Mouse (Mus musculus) heart, postnatal 4 days (tissue): ENCODE measurements at regions not wholly inside any gene's neighbourhood (a gene's known extent, or its start where the extent isn't known, plus 50 kb on each side); places are given as distances from the start of the nearest gene placed in this dataset.
"Not testable (repeated sequence)": the region's sequence is repeated elsewhere in the genome, so short reads cannot be mapped to it uniquely, and the experiment has no call there.

ENCODE experiments used
- DNase-seq: peaks from one replicate; pipeline ENCODE4 v3.0.0; 2021

GRCm38 (mm10) chr3:82290373-82290772 lies 67.5 kb upstream of the Map9 start:
- no peak for DNase-seq

DNA sequence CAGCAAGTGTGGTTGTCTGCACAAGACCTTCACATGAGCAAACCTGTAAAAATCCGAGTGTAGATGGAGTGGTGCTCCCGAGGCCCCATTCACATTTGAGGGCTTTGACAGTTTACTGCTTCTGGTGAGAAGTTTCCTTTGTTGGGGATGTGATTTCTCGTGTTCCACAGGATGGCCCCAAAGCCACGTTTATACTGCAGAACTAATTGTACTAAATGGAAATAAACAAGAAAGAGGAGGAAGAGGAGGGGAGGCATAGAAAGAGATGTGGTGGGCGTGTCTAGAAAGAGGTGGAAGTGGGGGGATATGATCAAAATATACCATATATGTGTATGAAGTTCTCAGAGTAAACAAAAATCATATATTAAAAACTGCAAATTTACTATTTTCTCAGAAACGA lies 68.8 kb upstream of the Map9 start:
- DNase-seq = no peak

DNA sequence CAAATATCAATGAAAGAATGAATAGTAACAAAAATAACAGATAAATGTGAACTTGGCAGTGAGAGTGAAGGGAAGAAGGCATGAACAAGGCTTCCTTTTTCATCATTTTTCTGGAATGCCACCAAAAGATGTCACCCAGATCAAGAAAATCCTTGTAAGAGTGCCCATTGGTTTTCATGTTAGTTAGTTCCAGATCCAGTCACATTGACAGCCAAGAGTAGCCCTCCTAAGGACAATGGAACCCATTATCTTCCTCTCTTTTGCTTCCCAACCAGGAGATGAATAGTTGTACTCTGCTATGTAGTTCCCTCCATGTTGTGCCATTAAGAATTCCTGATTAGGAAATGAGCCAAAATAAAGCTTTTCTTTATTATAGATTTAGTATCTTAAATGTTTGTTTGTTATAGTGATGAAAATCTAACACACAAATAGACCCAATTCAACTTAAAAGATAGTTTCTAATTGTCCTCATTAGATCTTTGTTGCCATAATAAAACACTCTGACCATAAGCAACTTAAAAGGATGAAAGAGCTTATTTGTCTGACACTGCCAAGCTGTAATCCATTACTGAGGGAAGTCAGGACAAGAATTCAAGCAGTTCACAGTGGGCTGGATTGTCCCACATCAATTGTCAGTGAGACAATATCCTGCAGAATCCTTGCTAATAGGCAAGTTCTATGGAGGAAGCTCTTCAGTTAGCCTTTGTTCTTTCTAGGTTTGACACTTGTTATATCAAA lies 80.7 kb upstream of the Map9 start:
- no peak for DNase-seq

DNA sequence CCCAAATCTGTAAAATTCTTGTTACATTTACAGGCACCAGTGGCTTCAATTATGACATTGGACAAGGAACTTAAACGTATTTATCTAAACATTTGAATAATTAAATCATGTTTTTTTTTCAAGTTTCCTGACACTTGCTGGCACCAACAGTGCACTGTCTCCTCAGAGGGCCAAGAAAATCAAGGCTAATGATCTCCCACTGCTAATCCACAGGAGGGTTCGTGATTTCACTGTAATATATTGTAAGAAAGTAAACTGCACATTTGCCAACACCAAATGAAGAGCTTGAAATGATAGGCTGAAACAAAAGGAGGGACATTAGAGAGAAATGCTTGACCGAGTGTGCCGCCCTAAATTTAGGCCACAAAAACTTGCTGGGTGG lies 82.0 kb upstream of the Map9 start:
- no peak for DNase-seq

DNA sequence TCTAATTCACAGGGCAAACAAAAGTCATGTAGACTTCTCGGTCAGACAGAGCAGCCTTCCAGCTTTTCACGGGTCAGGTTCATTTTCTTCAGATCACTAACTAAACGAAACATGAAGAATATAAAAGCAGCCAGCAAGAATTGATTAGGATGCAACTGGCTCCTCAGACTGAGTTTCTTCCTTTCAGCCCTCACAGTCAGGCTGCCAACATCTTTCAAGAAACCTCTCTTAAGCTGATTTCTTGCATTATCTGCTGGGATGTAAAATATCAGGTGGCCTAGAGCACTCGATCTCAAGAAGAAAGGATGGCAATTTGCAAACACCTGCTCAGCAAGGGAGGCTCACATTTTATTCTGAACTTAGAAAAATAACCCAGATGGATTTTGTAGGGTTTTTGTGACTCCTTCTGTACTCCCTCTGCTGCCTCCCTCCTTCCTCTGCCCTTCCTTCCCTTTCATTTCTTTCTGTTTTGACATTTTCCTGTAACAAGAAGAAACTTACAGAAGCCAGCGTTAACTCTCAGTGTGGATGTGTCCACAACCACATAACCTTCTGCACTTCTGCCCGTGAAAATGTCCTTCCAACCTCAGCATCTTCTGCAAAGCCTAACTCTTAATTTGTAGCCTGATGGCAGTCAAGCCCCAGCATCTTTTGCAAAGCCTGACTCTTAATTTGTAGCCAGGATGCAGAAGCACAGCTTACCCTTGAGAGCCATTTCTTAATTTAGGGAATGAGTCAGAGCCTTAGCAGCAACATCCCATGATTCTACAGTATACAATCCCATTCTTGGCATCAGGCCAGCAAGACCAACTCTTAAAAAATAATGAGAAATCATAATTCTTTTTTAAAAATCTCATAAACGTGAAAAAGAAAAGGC lies 82.7 kb upstream of the Map9 start:
- DNase-seq = peak; percentile 60

GRCm38 (mm10) chr3:82274196-82274937 lies 83.5 kb upstream of the Map9 start:
- DNase-seq = peak; percentile 45

GRCm38 (mm10) chr3:82273511-82273910 lies 84.3 kb upstream of the Map9 start:
- not testable (repeated sequence) for DNase-seq

GRCm38 (mm10) chr3:82271965-82272364 lies 85.9 kb upstream of the Map9 start:
- no peak for DNase-seq

GRCm38 (mm10) chr3:82265941-82266340 lies 91.9 kb upstream of the Map9 start:
- DNase-seq = no peak

DNA sequence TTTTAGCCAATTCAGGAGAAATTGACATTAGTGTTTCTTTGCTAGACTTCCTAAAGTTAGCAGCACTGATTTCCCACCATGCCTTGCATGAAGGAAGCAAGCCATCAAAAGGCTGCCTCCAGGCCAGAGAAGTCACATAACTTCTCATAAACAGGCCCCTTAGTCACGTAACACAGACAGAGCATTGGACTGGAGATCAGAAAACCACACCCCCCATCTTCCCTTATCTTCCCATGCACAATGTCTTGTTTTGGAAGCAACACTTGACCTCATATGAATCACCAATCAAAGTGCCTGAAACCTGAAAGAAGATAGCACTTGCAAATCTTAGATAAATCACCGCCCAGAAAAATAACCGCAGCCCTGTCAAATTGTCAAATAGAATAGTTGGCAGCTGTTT lies 95.9 kb upstream of the Map9 start:
- DNase-seq = no peak

GRCm38 (mm10) chr3:82259986-82260652 lies 97.7 kb upstream of the Map9 start:
- DNase-seq = no peak

DNA sequence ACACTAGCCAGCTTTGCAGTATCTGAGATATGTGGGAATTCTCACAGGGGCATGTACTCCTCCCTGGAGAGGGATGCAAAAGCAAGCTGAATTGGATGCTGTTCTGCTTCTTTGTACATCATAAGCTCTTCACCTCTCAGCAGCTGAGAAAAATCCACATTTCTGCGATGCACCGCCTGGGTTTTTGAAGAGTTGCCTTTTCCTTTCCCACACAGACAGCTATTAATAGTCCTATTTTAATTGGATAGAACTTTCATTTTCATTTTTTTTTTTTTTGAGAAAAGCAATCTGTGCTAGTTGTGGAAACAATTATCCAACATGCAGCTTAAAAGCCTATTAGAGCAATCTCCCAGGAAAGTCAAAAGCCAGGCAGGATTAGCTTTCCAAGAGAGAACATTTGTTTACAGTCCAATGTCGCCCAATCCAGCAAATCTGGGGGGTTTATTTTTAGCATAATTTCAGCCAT lies 105.2 kb upstream of the Gucy1a1 start:
- peak; percentile 44 for DNase-seq

- no peak for DNase-seq
Observed at GRCm38 (mm10) chr3:82249968-82250795, 104.6 kb upstream of the Gucy1a1 start.

- DNase-seq = no peak
Observed at GRCm38 (mm10) chr3:82236377-82237057, 90.9 kb upstream of the Gucy1a1 start.

DNA sequence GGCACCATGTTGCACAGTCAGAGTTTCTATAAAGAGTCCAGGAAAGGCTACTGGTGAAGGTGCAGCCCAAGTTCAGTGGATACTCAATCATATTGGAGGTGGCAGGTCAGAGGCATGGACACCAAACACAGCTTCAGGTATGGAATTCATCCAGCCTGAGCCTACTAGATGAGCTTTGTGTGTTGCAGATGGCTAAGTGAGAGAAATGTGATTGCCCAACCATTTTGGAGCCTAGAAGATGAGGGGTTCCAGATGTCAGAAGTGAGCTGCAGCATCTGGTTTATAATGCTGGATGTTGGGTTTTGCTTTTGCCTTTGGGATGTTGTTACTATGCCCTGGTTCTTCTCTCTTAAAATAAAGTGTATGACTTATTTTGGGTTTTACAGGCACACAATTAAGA lies 88.7 kb upstream of the Gucy1a1 start:
- DNase-seq = no peak

DNA sequence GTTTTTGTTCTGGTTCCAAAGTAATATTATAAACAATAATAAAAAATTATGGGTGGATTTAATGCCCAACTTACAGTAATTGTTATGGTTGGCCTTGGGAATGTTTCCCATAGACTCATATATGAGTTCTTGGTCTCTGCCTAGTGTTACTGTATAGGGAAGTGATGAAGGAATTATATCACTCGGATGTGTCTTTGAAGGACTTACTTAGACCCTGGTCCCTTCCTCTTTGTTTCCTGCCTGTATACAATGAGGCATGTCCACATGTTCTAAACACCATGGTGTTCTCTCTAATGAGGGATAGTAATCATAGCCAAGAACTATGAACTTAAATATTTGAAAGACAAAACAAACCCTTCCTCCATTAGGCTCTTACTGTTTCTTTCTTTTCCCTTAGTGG lies 77.8 kb upstream of the Gucy1a1 start:
- DNase-seq = no peak

DNA sequence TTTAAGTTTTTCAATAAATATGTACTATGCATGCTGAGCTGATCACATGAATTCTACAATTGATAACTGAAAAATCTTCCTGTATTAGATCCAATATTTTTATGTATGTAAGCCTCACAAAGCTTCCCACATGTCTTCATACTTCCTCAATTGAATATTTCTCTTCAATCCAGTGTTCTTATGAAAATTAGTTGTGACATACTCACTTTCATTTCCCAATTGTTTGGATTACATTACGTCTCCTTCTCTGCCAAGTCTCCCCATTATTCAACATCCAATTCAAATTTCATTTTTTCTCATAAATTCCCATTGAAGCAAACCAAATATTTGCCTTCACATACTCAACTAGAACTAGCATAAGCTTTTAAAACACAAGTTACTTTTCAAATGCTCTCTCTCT lies 76.3 kb upstream of the Gucy1a1 start:
- no peak for DNase-seq

DNA sequence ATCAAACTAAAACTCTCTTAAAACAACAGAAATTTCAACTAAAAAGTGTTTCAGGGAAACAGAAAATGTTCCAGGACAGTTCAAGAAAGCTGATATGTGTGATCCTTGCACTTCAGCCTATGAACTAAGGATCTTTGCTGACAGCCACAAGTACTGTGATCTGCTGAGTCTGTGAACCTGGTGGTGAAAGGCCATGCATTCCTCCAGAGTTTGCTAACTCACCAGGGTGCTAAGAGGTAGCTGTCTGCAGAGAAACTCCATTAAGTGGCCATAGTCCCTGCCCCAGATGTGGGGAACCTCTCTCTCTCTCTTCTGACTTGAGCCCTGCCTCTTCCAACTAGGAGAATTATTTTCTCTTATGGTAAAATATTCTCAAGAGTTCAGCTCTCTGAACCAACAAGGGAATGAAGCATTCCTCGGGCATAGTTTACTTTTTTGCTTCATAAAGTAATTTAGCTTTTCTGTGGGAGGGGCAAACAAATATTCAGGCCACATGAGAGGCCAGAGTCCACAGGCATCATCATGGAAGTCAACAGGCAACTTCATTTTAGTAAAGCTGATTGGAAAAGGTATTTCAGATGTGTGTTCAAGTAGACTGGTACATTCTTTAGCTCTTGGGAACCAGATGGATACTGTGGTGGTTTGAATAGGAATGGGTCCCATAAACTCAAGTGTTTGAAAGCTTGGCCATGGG lies 73.8 kb upstream of the Gucy1a1 start:
- not testable (repeated sequence) for DNase-seq

- DNase-seq = no peak
Observed at GRCm38 (mm10) chr3:82214566-82215465, 69.2 kb upstream of the Gucy1a1 start.
